Mouse (Mus musculus): ENCODE results near the gene Slc27a1. TPM values are rescaled to one million over a fixed set of nuclear protein-coding genes. Genes with fewer than 3 reads are reported as not detected.
"Not testable (repeated sequence)": the region's sequence is repeated elsewhere in the genome, so short reads cannot be mapped to it uniquely, and the experiment has no call there.

Slc27a1 gene
- polyA plus RNA-seq (2016; fragmentation: Nextera tagmentation; extraction: Ambion mirVana), result 46.1 and 46.5 TPM in 2 replicates

DNA sequence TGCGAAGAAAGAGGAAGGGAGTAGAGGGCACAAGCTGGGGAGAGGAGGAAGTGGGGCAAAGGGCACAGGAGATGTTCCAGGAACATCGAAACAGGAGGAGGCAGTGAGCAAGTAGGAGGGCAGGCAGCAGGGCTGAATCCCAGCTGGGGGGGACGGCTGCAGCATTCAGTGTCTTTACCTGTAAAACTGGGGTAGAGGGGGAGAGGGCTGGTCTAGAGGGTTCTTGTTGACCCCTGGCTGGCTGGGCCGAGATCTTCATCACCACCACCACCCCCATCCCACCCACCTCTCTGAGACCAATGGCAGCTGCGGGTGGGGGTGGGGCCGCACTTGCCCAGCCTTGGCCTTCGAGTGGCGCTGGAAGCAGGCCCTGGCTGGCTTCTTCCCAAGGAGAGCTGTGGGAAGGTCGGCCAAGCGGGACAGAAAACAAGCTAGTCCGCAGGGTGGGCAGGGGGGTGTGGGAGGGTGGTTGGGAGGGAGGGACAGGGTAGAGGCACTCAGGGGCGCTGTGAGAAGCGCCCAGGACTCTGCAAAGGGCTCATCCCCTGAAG is at the start of gene Slc27a1:
Slc27a1 (plus strand) TSS at position 496 of the 551 bp plus-strand sequence.
- no peak for ATAC-seq (ENCODE audit: low FRiP score, low read depth)
- Histone ChIP-seq H3K9ac (peak within 1 kb of the TSS; percentile 52), H3K4me3 (peak within 1 kb of the TSS; percentile 61), H3K4me2 (replicated peaks) (peak within 1 kb of the TSS; percentile 89), H3K36me3 (no peaks in the 10 kb centered on the region), H3K27ac (no peak within 1 kb of the TSS; the same call in 1 of the 2 replicates), H3K9me3 (peaks cover 6% of the 10 kb centered on the region; the same call in 1 of the 2 replicates), H3K27me3 (replicated peaks) (peaks cover 33% of the 10 kb centered on the region), H3K4me1 (peaks cover 28% of the 10 kb centered on the region)
- WGBS, result 13% methylated on average over 13 of the region's 13 CpGs

DNA sequence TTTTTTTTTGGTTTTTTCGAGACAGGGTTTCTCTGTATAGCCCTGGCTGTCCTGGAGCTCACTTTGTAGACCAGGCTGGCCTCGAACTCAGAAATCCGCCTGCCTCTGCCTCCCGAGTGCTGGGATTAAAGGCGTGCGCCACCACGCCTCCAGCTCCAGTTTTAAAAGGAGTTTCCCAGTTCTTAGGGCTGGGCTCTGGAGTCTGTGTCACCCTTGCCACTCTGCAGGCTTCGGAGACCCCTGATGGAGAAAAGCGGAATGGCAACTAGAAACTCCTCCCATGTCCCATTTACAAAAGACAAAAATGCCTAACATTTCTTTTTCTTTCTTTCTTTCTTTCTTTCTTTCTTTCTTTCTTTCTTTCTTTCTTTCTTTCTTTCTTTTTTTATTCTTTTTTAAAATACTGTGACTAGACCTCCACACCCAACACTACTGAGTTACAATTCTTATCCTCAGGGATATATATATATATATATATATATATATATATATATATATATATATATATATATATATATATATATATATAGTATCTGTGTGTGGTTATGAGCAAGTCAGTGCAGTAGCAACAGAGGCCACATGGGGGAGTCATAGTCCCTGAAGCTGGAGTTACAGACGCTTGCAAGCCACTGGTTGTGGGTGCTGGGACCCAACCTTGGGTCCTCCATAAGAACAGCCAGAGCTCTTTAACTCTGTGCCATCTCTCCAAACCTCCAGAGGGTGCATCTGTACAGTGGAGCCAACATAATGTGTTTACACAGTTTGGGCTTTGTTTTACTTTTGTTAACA is 49.5 kb upstream of the Slc27a1 start:
- H3K36me3 ChIP-seq; H3K4me1 ChIP-seq; H3K4me2 ChIP-seq (replicated peaks); H3K27ac ChIP-seq; H3K4me3 ChIP-seq; H3K9me3 ChIP-seq; ATAC-seq (ENCODE audit: low FRiP score, low read depth); H3K9ac ChIP-seq: not testable (repeated sequence)
- peaks cover 15% of the 10 kb centered on the region for H3K27me3 ChIP-seq (replicated peaks)
- 47% methylated on average over 10 of the region's 10 CpGs for WGBS

DNA sequence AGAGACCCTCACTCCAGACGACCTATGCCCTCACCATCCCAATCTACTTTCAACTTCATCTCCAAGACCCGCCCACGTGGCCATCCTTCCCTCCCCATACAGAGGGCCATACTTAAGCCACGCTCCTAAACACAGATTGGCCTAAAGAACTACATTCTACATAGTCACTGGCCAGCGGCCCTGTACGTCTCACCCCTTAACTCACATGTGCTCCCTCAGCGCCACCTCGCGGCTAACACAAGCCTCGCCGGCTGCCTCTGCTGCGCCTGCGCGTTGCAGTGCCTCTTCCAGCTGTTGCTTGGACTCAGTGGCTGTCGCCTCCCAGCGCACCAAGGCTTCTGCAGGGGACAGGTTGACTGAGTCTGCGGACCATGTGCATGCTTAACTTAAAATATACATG is 47.0 kb upstream of the Slc27a1 start:
- Histone ChIP-seq H3K36me3 (no peaks in the 10 kb centered on the region), H3K4me3 (no peak overlapping the region), H3K9me3 (no peaks in the 10 kb centered on the region), H3K27me3 (replicated peaks) (peaks cover 39% of the 10 kb centered on the region), H3K9ac (no peak overlapping the region), H3K4me2 (replicated peaks) (peak overlapping the region; percentile 10; the same call in 1 of the 2 replicates), H3K4me1 (peaks cover 6% of the 10 kb centered on the region), H3K27ac (no peak overlapping the region)
- ATAC-seq (ENCODE audit: low FRiP score, low read depth), result peak; percentile 68
- 6% methylated on average over 17 of the region's 17 CpGs for WGBS

DNA sequence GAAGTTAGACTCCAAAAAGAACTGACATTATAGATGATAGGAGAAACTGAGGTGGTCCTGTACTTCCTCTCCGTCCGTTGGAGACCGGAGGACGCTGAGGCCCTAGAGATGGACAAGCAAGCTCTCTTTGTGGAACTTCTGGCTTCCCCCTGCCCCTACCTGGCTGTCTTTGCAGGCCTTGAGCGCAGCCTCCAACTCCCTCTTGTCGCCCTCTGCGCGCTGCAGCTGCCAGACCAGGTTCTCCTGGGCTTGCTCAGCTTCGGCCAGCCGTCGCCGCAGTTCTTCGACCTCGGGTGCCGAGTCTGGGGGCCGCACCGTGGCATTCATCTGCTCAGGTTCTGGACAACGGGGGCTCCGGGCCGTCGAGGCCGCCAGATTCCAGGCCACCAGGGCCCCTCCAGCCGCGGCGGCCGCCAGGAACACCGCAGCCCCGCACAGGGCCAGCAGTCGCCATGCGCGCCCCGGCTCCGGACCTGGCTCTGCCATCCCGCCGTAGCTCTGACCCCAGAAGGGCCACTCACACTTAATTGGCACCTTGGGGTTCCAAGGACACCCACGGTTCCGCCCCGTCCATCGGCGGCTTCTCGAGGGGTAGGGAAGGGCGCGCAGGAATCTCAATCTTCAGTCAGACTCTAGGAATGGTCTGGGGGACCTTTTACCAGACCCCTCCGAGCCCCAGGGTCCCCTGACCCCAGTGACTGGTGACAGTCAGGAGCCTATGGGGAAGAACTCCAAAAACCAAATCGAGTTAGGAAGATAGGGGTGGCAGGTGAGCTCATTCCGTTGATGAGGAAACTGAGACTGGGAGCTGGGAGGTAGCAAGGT is 43.2 kb upstream of the Slc27a1 start, which contains the start of gene Ccdc194:
Ccdc194 (minus strand) TSS at position 486 of the 825 bp plus-strand sequence.
- Histone ChIP-seq H3K27ac (no peak within 1 kb of the TSS), H3K4me1 (peaks cover 4% of the 10 kb centered on the region; the same call in 1 of the 2 replicates), H3K9ac (peak within 1 kb of the TSS; percentile 10; the same call in 1 of the 2 replicates), H3K4me2 (replicated peaks) (peak within 1 kb of the TSS; percentile 34), H3K36me3 (no peaks in the 10 kb centered on the region), H3K4me3 (0 out of 2 replicates have a peak within 1 kb of the TSS, but pooled peaks have one; percentile 5), H3K9me3 (no peaks in the 10 kb centered on the region), H3K27me3 (replicated peaks) (peaks cover 52% of the 10 kb centered on the region)
- no peak for ATAC-seq (ENCODE audit: low FRiP score, low read depth)
- 6% methylated on average over 46 of the region's 46 CpGs for WGBS

DNA sequence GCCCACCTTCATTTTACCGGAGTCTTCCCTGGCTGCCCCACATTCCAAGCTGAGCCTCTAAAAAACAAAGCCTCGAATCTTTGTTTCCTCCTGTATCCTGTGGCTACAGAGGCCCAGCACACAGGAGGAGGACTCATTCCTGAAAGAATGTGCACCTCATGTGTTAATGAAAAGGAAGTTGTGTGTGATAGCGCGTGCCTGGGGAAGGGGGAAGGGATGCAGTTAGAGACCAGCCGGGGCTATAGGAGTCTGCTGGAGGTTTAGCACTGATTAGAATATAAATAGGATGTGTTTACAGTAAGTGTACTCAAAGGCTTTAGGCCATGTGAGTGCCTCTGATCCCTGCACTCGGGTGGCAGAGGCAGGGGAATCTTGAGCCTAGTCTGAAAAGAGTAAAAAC is 42.4 kb upstream of the Slc27a1 start:
- ATAC-seq (ENCODE audit: low FRiP score, low read depth), result no peak
- Histone ChIP-seq H3K4me1 (peaks cover 4% of the 10 kb centered on the region; the same call in 1 of the 2 replicates), H3K9ac (no peak overlapping the region), H3K27me3 (replicated peaks) (peaks cover 52% of the 10 kb centered on the region), H3K27ac (no peak overlapping the region), H3K36me3 (no peaks in the 10 kb centered on the region), H3K4me2 (replicated peaks) (no peak overlapping the region), H3K4me3 (no peak overlapping the region), H3K9me3 (no peaks in the 10 kb centered on the region)
- WGBS, result 8% methylated on average over 6 of the region's 6 CpGs

DNA sequence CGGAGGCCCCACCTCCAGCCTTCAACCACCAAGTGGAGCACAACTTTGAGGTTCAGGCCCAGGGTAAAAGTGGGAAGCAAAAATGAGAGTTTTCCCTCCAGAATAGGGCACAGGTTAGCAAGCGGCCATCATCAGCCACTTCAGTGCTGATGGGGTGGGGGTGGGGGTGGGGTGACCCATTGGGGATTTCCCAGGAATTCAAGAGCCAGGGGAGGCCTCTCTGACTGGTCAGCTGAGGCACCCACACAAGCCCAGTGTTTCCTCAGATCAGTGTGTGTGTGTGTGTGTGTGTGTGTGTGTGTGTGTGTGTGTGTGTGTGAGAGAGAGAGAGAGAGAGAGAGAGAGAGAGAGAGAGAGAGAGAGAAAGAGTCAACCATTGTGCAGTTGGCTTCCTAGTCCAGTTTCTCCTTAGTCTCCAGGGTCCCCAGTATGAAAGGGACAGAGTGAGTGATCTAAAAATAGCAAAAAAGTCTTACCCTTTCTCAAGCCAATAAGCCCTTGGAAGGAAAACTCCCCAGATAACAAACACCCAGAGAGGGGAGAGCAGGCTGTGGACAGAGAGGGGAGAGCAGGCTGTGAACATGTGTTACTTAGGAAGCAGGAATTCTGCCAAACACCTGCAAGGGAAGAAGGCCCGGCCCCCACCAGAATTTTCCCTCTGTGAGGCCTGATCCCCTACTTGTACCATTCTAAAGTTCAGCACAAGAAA is 41.4 kb upstream of the Slc27a1 start:
- ATAC-seq (ENCODE audit: low FRiP score, low read depth), result no peak
- Histone ChIP-seq H3K4me2 (replicated peaks) (no peak overlapping the region), H3K4me1 (peaks cover 4% of the 10 kb centered on the region; the same call in 1 of the 2 replicates), H3K27me3 (replicated peaks) (peaks cover 51% of the 10 kb centered on the region), H3K27ac (no peak overlapping the region), H3K36me3 (no peaks in the 10 kb centered on the region), H3K9ac (no peak overlapping the region), H3K4me3 (no peak overlapping the region), H3K9me3 (no peaks in the 10 kb centered on the region)
- WGBS, result 47% methylated on average over 3 of the region's 3 CpGs

DNA sequence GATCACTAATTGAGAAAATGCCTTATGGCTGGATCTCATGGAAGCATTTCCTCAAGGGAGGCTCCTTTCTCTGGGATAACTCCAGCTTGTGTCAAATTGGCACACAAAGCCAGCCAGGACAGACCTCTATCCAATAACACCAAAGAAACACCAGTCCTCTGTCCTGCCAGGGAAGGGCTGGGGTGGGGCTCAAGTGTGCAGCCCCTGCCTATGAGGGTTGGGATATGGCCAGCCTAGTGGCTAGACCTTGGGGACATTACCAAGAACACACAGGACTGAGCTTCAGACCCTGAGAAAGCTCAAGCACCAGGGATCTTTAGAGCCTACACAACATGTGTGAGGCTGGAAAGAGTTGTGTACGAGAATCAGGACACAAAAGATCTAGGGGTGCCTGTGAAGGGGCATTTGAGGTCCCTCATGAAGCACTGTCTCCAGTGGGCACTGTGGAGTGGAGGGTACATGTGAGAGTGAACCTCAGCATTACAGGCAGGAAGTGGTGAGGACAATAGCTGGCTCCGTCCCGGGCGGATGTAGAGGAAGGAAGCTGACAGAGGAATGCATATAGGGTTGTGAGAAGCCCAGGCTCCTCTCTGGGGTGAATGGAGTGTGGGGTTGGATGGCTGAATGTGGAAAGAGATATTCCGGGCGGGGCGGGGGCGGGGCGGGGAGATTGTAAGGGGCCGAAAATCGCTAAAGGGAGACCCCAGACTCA is 40.2 kb upstream of the Slc27a1 start:
- H3K9ac ChIP-seq, result no peak overlapping the region
- 86% methylated on average over 11 of the region's 11 CpGs for WGBS
- H3K4me3 ChIP-seq, result no peak overlapping the region
- peaks cover 42% of the 10 kb centered on the region for H3K27me3 ChIP-seq (replicated peaks)
- H3K4me1 ChIP-seq, result peaks cover 4% of the 10 kb centered on the region; the same call in 1 of the 2 replicates
- H3K9me3 ChIP-seq, result no peaks in the 10 kb centered on the region
- H3K4me2 ChIP-seq (replicated peaks), result no peak overlapping the region
- no peak for ATAC-seq (ENCODE audit: low FRiP score, low read depth)
- H3K36me3 ChIP-seq, result no peaks in the 10 kb centered on the region
- no peak overlapping the region for H3K27ac ChIP-seq

DNA sequence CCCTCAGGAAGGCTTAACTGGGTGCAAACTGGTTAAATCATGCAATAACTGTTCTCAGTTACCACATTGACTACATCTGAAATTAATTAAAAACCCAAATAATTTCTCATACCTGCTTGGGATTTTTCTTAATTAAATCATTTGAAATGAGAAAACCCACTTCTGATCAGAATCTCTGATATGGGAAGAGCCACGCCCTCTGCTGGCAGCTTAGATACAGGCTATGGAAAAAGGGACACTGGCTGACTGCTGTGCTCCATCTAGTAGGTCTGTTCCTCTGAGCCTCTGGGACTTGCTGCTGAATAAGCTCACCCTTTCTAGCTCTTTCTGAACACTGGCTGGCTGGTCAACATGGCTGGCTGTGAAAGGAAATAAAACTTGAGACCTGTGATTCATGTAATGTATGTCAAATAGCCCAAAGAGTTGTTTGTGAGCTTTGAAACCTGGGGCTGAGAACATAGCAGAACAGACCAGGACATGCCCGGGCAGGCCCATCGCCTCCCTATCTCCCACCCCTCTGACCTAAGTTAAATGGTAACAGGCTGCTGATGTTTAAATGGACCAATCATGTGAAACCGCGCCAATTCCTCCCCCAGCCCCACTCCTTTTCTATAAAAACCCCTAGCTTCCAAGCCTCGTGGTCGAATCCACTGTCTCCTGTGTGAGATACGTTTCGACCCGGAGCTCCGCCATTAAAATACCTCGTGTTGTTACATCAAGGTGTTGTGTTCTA is 37.8 kb upstream of the Slc27a1 start:
- H3K36me3 ChIP-seq; H3K9me3 ChIP-seq; H3K9ac ChIP-seq; H3K4me1 ChIP-seq; H3K27ac ChIP-seq; H3K4me2 ChIP-seq (replicated peaks); ATAC-seq (ENCODE audit: low FRiP score, low read depth); H3K4me3 ChIP-seq: not testable (repeated sequence)
- peaks cover 21% of the 10 kb centered on the region for H3K27me3 ChIP-seq (replicated peaks)
- 74% methylated on average over 8 of the region's 12 CpGs for WGBS

DNA sequence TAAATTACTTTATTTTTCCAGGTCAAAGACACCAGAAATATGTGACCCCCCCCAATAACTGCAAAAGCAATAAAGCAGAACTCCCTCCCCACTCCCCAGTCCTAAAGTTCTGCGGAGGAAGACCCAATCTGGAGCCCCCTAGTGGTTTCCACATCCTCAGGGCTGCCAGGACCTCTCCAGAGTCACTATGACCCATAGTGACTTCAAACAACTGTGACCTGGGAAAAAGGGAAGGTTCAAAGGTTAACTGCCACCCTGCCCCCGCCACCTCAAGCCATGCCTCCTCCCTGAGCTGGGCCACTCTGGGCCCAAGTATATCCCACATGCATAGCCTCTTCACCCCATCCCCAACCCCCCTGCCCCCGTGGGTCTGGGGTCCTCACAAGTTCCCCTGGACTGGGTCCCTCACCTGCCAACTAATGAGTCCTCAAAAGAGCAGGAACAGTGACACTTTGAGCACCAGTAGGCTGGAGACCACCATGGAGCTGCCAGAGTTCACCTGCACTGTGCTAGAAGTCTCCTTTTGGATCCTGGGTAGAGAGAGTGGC is 34.3 kb upstream of the Slc27a1 start:
- Histone ChIP-seq H3K36me3 (no peaks in the 10 kb centered on the region), H3K4me1 (peaks cover 12% of the 10 kb centered on the region), H3K9me3 (no peaks in the 10 kb centered on the region), H3K27ac (no peak overlapping the region), H3K27me3 (replicated peaks) (peaks cover 17% of the 10 kb centered on the region), H3K9ac (no peak overlapping the region), H3K4me3 (no peak overlapping the region), H3K4me2 (replicated peaks) (no peak overlapping the region)
- ATAC-seq (ENCODE audit: low FRiP score, low read depth), result no peak
- WGBS, result 38% methylated on average over 3 of the region's 3 CpGs

DNA sequence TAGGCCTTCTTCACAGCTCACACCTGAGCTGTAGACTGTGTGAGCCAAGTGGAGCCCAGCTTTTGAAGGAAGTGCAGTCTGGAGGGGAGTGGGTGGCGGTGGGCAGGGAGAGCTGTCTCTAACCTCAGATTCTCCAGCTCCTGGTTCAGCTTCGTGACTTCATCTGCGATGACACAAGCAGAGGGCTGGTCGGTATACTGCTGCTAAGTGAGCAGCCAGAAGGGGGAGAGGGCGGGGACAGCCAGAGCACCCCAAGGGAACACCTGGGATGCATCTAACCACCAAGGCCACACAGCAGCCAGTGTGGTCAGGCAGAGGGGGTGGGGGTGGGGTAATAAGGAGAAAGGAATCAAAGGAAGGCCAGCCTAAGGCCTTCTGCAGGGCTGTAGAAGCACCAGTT is 33.0 kb upstream of the Slc27a1 start:
- Histone ChIP-seq H3K27me3 (replicated peaks) (peaks cover 17% of the 10 kb centered on the region), H3K36me3 (no peaks in the 10 kb centered on the region), H3K4me1 (peaks cover 12% of the 10 kb centered on the region), H3K4me3 (no peak overlapping the region), H3K27ac (no peak overlapping the region), H3K9me3 (no peaks in the 10 kb centered on the region), H3K9ac (no peak overlapping the region), H3K4me2 (replicated peaks) (no peak overlapping the region)
- ATAC-seq (ENCODE audit: low FRiP score, low read depth), result no peak
- 68% methylated on average over 5 of the region's 5 CpGs for WGBS

Data from neural tube, embryonic 12.5 days (tissue).